Mouse (Mus musculus): ENCODE data around the gene Aldh1a3. TPM values are rescaled to one million over a fixed set of nuclear protein-coding genes. Genes with fewer than 3 reads are reported as not detected.

The Aldh1a3 gene
- total RNA-seq, 2 experiments from 2014 or later, result 19.7 to 19.9 TPM

Small RNA genes within 50 kb of the gene (microRNA-seq; reads per million reads assigned to microRNA genes)
- not detected for gene Mir7057

Other genes with a start within 250 kb of the Aldh1a3 start
- not detected for gene Gm10974, start 61.6 kb downstream of the Aldh1a3 start, total RNA-seq (2021)
- gene Lrrk1, start 39.2 kb downstream of the Aldh1a3 start, total RNA-seq (2021), result 10 to 100 TPM; 20.2 to 20.9 TPM

All from adrenal gland, postnatal 4 days (tissue).